Comparison of ENCODE assay signal across 13 mouse cellular contexts in genomic region chr8:108926106-108926505, GRCm38 (mm10).
DNase-seq lines count a peak whose midpoint lies in the region; TF ChIP-seq lines count a peak whose summit lies in the region.
"Had no signal": no experiment of that assay in that cellular context is flagged by ENCODE, and none has a peak within 500 bp of the region (broad histone marks: within the 10 kb centered on the region; RNA-seq: fewer than 3 reads in every experiment).

No protein-coding gene starts in this region.

- H3K27me3 ChIP-seq in liver, adult 2 months (ENCODE audit: control insufficient read depth, insufficient read depth, low read length) = no peaks in the 10 kb centered on the region
- H3K27me3 ChIP-seq: embryonic facial prominence, embryonic 15.5 days; limb, embryonic 13.5 days had no signal

- H3K27ac ChIP-seq in liver, adult 2 months (replicated peaks; ENCODE audit: insufficient read depth, low read depth, low read length) = no peak overlapping the region
- H3K27ac ChIP-seq: embryonic facial prominence, embryonic 15.5 days; limb, embryonic 13.5 days had no signal

- TF ChIP-seq CTCF in liver, adult 2 months (IDR thresholded peaks at IDR 0.05; ENCODE audit: low read depth, low read length) = no peak

- peak; percentile 70 for DNase-seq in adrenal gland, postnatal 10 days
- no peak for DNase-seq in adrenal gland, adult 2 months
- DNase-seq in liver, adult 2 months (ENCODE audit: extremely low read depth, low read depth, low spot score) = peak; percentile 26
- no peak for DNase-seq in liver
- DNase-seq in gastrocnemius, postnatal 10 days = peak; percentile 51
- peak; percentile 73 to 74 for DNase-seq in heart, postnatal 10 days
- no peak for DNase-seq in thymus, postnatal 0 days (ENCODE audit: low spot score)
- DNase-seq in retina, embryonic 14.5 days (ENCODE audit: low spot score) = no peak
- DNase-seq: adrenal gland, postnatal 25 days; cerebellum, adult 8-10 months had no signal

- TF ChIP-seq POLR2A in liver, adult 2 months (IDR thresholded peaks at IDR 0.05; ENCODE audit: extremely low read depth, insufficient read depth, low read length) = no peak

- H3K36me3 ChIP-seq in liver, adult 2 months (ENCODE audit: control insufficient read depth, insufficient read depth, low read length) = no peaks in the 10 kb centered on the region
- H3K36me3 ChIP-seq: embryonic facial prominence, embryonic 15.5 days had no signal

- H3K4me1 ChIP-seq in liver, adult 2 months (ENCODE audit: control insufficient read depth, insufficient read depth, low read length) = peaks cover 5% of the 10 kb centered on the region
- H3K4me1 ChIP-seq: megakaryocyte, embryonic 14.5 days had no signal

- no peaks in the 10 kb centered on the region for H3K79me2 ChIP-seq in liver, adult 2 months (ENCODE audit: control insufficient read depth, insufficient read depth, low read length)

- H3K4me3 ChIP-seq in liver, adult 2 months (ENCODE audit: insufficient read depth, low read depth, low read length) = no peak overlapping the region
- H3K4me3 ChIP-seq: embryonic facial prominence, embryonic 15.5 days; limb, embryonic 13.5 days; megakaryocyte, embryonic 14.5 days had no signal

- intact Hi-C loops in heart, postnatal 10 days (cut with DNase I) = no loop called here

- H3K9ac ChIP-seq in liver, adult 2 months (ENCODE audit: low read depth, low read length) = no peak overlapping the region
- H3K9ac ChIP-seq: embryonic facial prominence, embryonic 15.5 days; limb, embryonic 13.5 days had no signal

- WGBS in liver, adult 2 months = 80% methylated on average over 11 of the region's 11 CpGs

Comparison
In these comparisons a context has a peak if more than half of its experiments do, and no peak if none do; other contexts are left out.
1. DNase-seq: peak in adrenal gland, postnatal 10 days (single experiment), liver, adult 2 months (single experiment), gastrocnemius, postnatal 10 days (single experiment) and heart, postnatal 10 days (2 of 2); none in adrenal gland, adult 2 months (single experiment), liver (single experiment), thymus, postnatal 0 days (single experiment) and retina, embryonic 14.5 days (single experiment).